Mouse (Mus musculus) lung, embryonic 14.5 days (tissue): ENCODE data around the gene Dsp. TPM values are rescaled to one million over a fixed set of nuclear protein-coding genes. Genes with fewer than 3 reads are reported as not detected.

Experiments used
- ATAC-seq: fragments of 200-750 bp; cut with Nextera tagmentation; 2 replicates; pipeline ENCODE4 v1.8.0; 2017; ENCODE audit warnings: mild to moderate bottlenecking, moderate TSS enrichment, moderate library complexity; ENCODE audit not compliant: insufficient read depth
- DNase-seq: peaks from one replicate; pipeline ENCODE4 v3.0.0-alpha.2; 2015
- H3K27ac ChIP-seq: fragments of 300-500 bp; sonication (generic); 2 replicates; pipeline ENCODE4 v1.5.1; 2014; ENCODE audit warnings: low read depth, mild to moderate bottlenecking, moderate library complexity
- H3K27me3 ChIP-seq: fragments of 300-500 bp; sonication (generic); 2 replicates; pipeline ENCODE4 v1.6.1; 2014; ENCODE audit warnings: low read length, control low read depth; ENCODE audit not compliant: insufficient read depth
- H3K36me3 ChIP-seq: fragments of 300-500 bp; sonication (generic); 2 replicates; pipeline ENCODE4 v1.6.1; 2014; ENCODE audit warnings: control low read depth; ENCODE audit not compliant: insufficient read depth
- H3K4me1 ChIP-seq: fragments of 300-500 bp; sonication (generic); 2 replicates; pipeline ENCODE4 v1.6.1; 2014; ENCODE audit warnings: antibody characterized with exemption, control low read depth; ENCODE audit not compliant: insufficient read depth
- H3K4me2 ChIP-seq: fragments of 300-500 bp; sonication (generic); 2 replicates; pipeline ENCODE4 v1.6.1; 2014; ENCODE audit warnings: mild to moderate bottlenecking
- H3K4me3 ChIP-seq: fragments of 300-500 bp; sonication (generic); 2 replicates; pipeline ENCODE4 v1.5.1; 2014; ENCODE audit warnings: low read depth, low read length
- H3K9ac ChIP-seq: fragments of 300-500 bp; sonication (generic); 2 replicates; pipeline ENCODE4 v1.6.1; 2014
- H3K9me3 ChIP-seq: fragments of 300-500 bp; sonication (generic); 2 replicates; pipeline ENCODE4 v1.6.1; 2016; ENCODE audit warnings: low read depth, low read length, control low read depth
- CTCF ChIP-seq: IDR thresholded peaks from 2 replicates; pipeline ENCODE4 v1.5.1; 2016; ENCODE audit warnings: antibody characterized with exemption, low read depth
- WGBS: fragments of 180-500 bp; shearing (Covaris S2); extraction: QIAGEN DNeasy Blood & Tissue Kit; methylation state at CpG from one replicate; pipeline ENCODE4 v1.1.7; 2014; 5-methylcytosine and 5-hydroxymethylcytosine counted together
- polyA plus RNA-seq: library from polyadenylated mRNA; unstranded; fragments of >200 nt; fragmentation: Nextera tagmentation; extraction: Ambion mirVana; gene quantifications from 2 replicates; pipeline ENCODE4 v1.2.1, GENCODE M21; 2014

Dsp gene
- polyA plus RNA-seq, 1 experiment from 2014 or later: 8.0 TPM

- DNase-seq: no peak
- no peak overlapping the region for H3K27ac ChIP-seq
- H3K27me3 ChIP-seq: no peaks in the 10 kb centered on the region
- no peaks in the 10 kb centered on the region for H3K36me3 ChIP-seq
- H3K4me1 ChIP-seq: no peaks in the 10 kb centered on the region
- ATAC-seq: no peak
- WGBS: 85% methylated on average over 2 of the region's 2 CpGs
- no peak overlapping the region for H3K9ac ChIP-seq
- no peaks in the 10 kb centered on the region for H3K9me3 ChIP-seq
- no peak overlapping the region for H3K4me3 ChIP-seq
- H3K4me2 ChIP-seq: no peak overlapping the region
- TF ChIP-seq CTCF: no peak
Observed at GRCm38 (mm10) chr13:38129492-38129891, 21.6 kb upstream of the Dsp start.

DNA sequence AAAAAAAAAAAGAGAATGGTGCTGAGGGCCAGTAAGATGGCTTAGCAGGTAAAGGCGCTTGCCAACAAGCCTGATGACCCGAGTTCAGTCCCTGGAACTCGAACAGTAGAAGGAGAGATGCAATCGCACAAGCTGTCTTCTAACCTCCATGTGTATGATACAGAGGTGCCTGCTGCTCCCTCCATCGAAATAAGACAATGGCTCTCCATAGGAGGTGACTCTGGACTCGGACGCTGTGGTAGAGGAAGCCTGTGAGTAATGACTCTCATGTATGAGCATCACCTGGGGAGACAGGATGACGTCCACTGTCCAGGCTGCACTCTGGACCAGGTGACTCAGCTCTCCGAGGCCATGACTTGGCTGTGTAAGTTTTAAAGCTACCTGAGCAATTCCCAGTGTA, 21.0 kb upstream of the Dsp start:
- ATAC-seq: no peak
- TF ChIP-seq CTCF: no peak

GRCm38 (mm10) chr13:38133016-38133528, 18.0 kb upstream of the Dsp start:
- no peaks in the 10 kb centered on the region for H3K36me3 ChIP-seq
- H3K27me3 ChIP-seq: no peaks in the 10 kb centered on the region
- ATAC-seq: no peak
- no peak overlapping the region for H3K4me3 ChIP-seq
- H3K9me3 ChIP-seq: no peaks in the 10 kb centered on the region
- 64% methylated on average over 7 of the region's 7 CpGs for WGBS
- no peak for DNase-seq
- no peak overlapping the region for H3K9ac ChIP-seq
- TF ChIP-seq CTCF: no peak
- H3K4me1 ChIP-seq: no peaks in the 10 kb centered on the region
- H3K4me2 ChIP-seq: no peak overlapping the region
- no peak overlapping the region for H3K27ac ChIP-seq

More for the DNA sequence above, 21.0 kb upstream of the Dsp start:
- no peak for DNase-seq
- Histone ChIP-seq H3K27me3 (no peaks in the 10 kb centered on the region), H3K9ac (no peak overlapping the region), H3K4me1 (no peaks in the 10 kb centered on the region), H3K4me2 (no peak overlapping the region), H3K4me3 (no peak overlapping the region), H3K27ac (no peak overlapping the region), H3K9me3 (no peaks in the 10 kb centered on the region), H3K36me3 (no peaks in the 10 kb centered on the region)
- WGBS: 90% methylated on average over 9 of the region's 9 CpGs

- 53% methylated on average over 1 of the region's 1 CpGs for WGBS
- Histone ChIP-seq H3K27ac (no peak overlapping the region), H3K9ac (no peak overlapping the region), H3K4me3 (no peak overlapping the region), H3K9me3 (no peaks in the 10 kb centered on the region), H3K27me3 (no peaks in the 10 kb centered on the region), H3K36me3 (no peaks in the 10 kb centered on the region), H3K4me2 (no peak overlapping the region), H3K4me1 (no peaks in the 10 kb centered on the region)
- no peak for ATAC-seq
- no peak for TF ChIP-seq CTCF
- no peak for DNase-seq
Observed at GRCm38 (mm10) chr13:38140521-38140920, 10.6 kb upstream of the Dsp start.

GRCm38 (mm10) chr13:38144962-38145713, 6.0 kb upstream of the Dsp start:
- 7% methylated on average over 20 of the region's 20 CpGs for WGBS
- no peaks in the 10 kb centered on the region for H3K4me1 ChIP-seq
- peak; percentile 77 for ATAC-seq
- H3K4me3 ChIP-seq: peak overlapping the region; percentile 26
- peak overlapping the region; percentile 65 for H3K4me2 ChIP-seq
- no peaks in the 10 kb centered on the region for H3K36me3 ChIP-seq
- peaks cover 8% of the 10 kb centered on the region; the same call in 1 of the 2 replicates for H3K27me3 ChIP-seq
- no peaks in the 10 kb centered on the region for H3K9me3 ChIP-seq
- H3K9ac ChIP-seq: peak overlapping the region; percentile 39
- peak; percentile 84 for DNase-seq
- no peak for TF ChIP-seq CTCF
- peak overlapping the region; percentile 81 for H3K27ac ChIP-seq

DNA sequence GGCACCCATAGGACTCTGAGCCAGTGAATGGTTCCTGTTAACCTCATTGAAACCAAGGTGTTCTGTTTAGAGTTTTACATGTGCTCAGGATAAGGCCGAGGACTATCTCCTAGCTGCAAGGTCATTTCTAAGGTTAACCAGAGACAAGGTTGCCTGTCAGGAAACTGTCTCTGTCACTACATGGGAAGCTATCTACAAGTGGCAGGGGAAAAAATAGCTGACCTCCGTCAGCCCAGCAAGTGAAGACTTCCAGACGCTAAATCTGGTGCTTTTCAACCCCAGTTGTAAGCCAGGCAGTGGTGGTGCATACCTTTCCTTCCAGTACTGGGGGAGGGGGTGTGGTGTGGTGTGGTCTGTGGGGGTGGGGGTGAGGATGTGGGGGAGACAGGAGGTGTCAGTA, 2.7 kb upstream of the Dsp start:
- Histone ChIP-seq H3K27me3 (peaks cover 33% of the 10 kb centered on the region), H3K27ac (no peak overlapping the region), H3K9me3 (no peaks in the 10 kb centered on the region), H3K4me3 (no peak overlapping the region), H3K36me3 (no peaks in the 10 kb centered on the region), H3K4me2 (no peak overlapping the region), H3K4me1 (0 out of 2 replicates have a peak, but pooled peaks cover 3% of the 10 kb centered on the region), H3K9ac (no peak overlapping the region)
- ATAC-seq (no peak), DNase-seq (no peak)
- WGBS: 39% methylated on average over 3 of the region's 3 CpGs
- no peak for TF ChIP-seq CTCF

- peak overlapping the region; percentile 83 for H3K4me2 ChIP-seq
- H3K9me3 ChIP-seq: no peaks in the 10 kb centered on the region
- 0 out of 2 replicates have a peak, but pooled peaks cover 3% of the 10 kb centered on the region for H3K4me1 ChIP-seq
- peaks cover 43% of the 10 kb centered on the region for H3K27me3 ChIP-seq
- H3K9ac ChIP-seq: peak overlapping the region; percentile 62
- H3K4me3 ChIP-seq: peak overlapping the region; percentile 47
- H3K36me3 ChIP-seq: no peaks in the 10 kb centered on the region
- ATAC-seq (peak; percentile 52), DNase-seq (peak; percentile 19)
- no peak for TF ChIP-seq CTCF
- under 1% methylated on average over 42 of the region's 49 CpGs for WGBS
- H3K27ac ChIP-seq: peak overlapping the region; percentile 84
Observed at GRCm38 (mm10) chr13:38151671-38152428, 756 bp downstream of the Dsp start.
